Mouse (Mus musculus): Measurements from ENCODE around the gene Clcc1.
"Not testable (repeated sequence)": the region's sequence is repeated elsewhere in the genome, so short reads cannot be mapped to it uniquely, and the experiment has no call there.

Gene Clcc1

DNA sequence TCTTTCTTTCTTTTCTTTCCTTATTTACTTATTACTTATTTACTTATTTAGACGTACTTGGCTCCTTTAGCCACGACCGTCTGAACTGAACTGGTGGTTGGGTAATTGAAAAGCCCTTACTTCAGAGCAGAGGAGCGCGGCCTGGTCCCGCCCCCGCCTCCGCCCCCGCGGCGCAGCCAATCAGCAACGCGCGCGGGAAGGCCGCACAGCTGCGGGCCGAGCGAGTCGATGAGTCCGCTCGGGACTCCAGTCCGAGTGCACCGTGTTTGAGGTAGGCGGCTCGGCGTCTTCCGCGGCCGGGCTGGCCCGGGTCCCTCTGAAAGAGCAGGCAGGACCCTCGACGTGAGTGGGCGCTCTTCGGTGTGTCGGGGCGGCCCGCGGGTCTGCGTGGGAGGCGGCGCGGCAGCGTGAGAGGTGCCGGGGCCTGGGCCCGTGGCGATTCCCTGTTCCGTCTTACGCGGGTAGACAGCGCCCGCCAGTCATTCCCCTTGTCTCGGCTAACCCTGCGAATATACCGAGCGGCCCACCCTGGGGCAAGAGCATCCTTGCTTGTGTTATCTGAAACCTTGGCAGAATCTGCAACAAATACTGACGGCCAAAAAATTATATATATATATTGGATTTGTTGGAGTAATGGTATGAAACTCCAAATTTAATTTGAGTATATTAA lies at the start of gene Clcc1:
Gene Clcc1 (plus strand): TSS at position 204 of the 670 bp plus-strand sequence.
- DNase-seq (ENCODE audit: low spot score in 2 of 2): peak; percentile 91 to 94

DNA sequence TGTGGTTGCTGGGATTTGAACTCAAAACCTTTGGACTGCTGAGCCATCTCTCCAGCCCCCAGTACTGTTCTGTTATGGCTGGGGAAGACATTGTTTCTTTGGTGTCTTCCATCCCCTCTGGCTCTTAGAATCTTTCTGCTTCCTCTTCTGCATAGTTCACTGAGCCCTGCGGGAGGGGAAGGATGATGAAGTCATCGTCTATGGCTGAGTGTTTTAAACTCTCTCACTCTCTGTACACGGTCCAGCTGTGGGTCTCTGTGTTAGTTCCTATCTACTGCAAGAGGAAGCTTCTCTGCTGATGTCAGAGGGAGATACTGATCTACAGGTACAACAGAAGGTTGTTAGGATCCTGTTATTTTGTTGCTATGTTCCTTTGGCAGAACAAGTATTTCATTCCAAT lies 44.8 kb upstream of the Clcc1 start:
- peak in 1 of 2 experiments; percentile 16 for DNase-seq (ENCODE audit: low spot score in 2 of 2)

DNA sequence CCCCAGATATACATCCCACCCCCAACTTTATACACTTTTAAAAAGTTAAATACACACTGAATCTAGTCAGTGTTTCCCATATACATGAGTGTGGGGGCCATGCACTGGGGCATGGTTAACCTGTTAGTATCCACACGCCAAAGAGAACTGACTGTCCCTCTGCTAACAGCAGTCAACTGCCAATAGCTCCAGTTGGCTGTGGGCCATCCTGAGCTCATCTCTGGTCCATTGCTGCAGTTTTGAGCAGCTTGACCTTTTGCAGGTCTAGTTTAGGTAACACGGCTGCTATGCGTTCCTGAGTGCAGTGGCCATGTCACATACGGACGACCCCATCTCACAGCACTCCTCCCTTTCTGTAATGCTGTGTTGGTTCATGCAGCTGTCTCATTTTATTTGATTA lies 19.0 kb upstream of the Clcc1 start:
- DNase-seq (ENCODE audit: low spot score in 2 of 2): no peak

GRCm38 (mm10) chr3:108639412-108639811 lies 14.3 kb upstream of the Clcc1 start:
- DNase-seq (ENCODE audit: low spot score in 2 of 2): no peak

DNA sequence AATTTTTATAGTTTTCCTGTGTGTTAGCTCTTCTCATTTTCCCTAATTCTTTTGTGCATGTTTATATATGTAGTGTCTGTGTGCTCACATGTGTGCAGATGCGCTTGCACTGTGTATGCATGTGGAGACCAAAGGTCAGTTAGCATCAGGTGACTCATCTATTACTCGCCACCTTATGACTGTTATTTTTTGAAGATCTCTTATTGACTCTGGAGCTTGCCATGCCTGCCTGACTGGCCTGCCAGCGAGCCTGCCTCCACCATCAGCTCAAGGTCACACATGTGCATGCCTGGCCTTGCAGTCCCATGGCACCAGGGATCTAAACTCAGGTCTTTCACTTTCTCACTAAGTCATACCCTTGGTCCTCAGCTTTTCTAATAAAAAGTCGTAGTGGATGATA lies 12.7 kb upstream of the Clcc1 start:
- DNase-seq (ENCODE audit: low spot score in 2 of 2): no peak

- DNase-seq (ENCODE audit: low spot score in 2 of 2): no peak
Observed at GRCm38 (mm10) chr3:108644856-108645255, 8.9 kb upstream of the Clcc1 start.

DNA sequence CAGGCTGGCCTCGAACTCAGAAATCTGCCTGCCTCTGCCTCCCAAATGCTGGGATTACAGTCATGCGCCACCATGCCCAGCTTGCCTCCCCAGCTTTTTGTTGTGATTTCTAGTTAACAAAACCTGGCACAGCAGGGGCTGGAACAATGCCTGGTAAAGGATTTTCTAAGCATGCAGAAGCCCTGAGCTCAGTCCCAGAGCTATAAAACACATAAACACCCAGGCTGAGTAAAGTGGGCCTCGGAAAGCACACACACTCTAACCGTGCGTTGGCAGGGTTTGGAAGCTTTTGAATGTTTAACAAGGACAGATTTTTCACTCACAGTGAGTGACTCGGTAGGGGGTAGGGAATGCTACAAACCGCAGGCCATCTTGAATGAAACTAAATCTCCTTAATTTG lies 7.7 kb upstream of the Clcc1 start:
- DNase-seq (ENCODE audit: low spot score in 2 of 2): no peak

GRCm38 (mm10) chr3:108647681-108648080 lies 6.0 kb upstream of the Clcc1 start:
- not testable (repeated sequence) for DNase-seq (ENCODE audit: low spot score in 2 of 2)

- DNase-seq (ENCODE audit: low spot score in 2 of 2): no peak
Observed at GRCm38 (mm10) chr3:108652866-108653642, 659 bp upstream of the Clcc1 start.

DNA sequence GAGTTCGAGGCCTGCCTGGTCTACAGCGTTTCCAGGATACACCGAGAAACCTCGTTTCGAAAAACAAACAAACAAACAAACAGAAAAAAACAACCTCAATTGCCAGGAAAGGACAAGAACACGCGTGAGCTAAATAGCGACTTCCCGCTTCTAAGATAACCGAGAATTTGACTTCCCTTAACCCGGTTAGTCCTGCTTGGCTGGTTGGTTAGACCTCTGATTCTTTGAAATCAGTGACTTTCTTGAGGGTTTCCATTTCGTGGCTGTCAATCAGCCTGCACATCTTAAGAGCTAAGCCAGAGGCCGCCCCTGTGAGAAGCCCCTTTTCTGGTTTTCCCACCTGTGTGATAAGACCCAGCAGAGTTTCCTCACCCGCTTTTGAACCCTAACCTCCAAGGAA lies 853 bp downstream of the Clcc1 start:
- DNase-seq (ENCODE audit: low spot score in 2 of 2): no peak

GRCm38 (mm10) chr3:108655486-108655885 lies 1.8 kb downstream of the Clcc1 start:
- no peak for DNase-seq (ENCODE audit: low spot score in 2 of 2)

DNA sequence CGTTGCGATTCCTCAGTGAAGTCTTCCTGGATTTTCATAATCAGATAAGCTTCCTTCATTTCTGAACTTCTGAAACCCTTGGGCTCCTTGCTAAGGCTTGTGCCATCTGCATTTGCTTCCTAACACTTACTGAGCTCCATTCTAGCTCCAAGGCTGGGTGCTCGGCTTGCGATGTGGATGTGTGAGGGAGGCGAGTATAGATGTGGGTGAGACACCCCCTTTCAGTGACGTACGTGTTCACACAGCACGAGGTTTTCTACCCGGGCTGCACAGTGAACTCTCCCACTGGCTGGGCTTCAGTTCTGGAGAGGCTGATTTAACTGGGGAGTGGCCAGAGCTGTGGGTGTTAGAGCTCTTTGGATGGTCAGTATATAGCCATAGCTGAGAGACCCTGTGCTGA lies 4.9 kb downstream of the Clcc1 start:
- DNase-seq (ENCODE audit: low spot score in 2 of 2): no peak

- DNase-seq (ENCODE audit: low spot score in 2 of 2): no peak
Observed at GRCm38 (mm10) chr3:108660941-108661340, 7.2 kb downstream of the Clcc1 start.

DNA sequence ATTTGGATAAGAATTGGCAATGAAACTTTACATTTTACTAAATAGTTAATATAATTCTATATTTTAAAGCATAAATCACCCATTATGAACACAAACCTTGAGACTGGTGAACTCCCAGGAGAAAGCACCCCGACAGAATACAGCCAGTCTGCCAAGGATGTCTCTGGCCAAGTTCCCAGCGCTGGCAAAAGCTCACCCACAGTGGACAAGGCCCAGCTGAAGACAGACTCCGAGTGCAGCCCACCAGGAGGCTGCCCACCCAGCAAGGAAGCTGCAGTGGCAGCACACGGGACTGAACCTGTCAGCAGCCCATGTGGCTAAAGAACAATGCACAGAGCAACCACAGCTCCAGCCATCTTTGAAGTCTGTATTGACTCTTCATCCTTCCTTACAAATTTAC lies 22.9 kb downstream of the Clcc1 start:
- no peak for DNase-seq (ENCODE audit: low spot score in 2 of 2)

GRCm38 (mm10) chr3:108681004-108681403 lies 27.3 kb downstream of the Clcc1 start:
- no peak for DNase-seq (ENCODE audit: low spot score in 2 of 2)

DNA sequence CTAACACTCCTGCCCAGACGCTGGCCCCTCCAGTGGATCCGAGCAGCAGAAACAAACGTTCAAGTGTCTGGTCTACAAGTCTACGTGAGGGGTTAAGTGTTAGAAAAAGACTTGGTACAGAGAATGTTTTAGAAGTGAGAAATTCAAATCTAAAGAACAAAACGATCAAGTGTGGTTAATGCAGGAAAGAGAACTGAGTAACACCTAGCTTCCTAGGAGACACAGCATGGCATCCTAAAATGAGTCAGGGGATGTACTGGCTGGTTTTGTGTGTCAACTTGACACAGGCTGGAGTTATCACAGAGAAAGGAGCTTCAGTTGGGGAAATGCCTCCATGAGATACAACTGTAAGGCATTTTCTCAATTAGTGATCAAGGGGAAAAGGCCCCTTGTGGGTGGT lies 29.9 kb downstream of the Clcc1 start:
- not testable (repeated sequence) for DNase-seq (ENCODE audit: low spot score in 2 of 2)

- DNase-seq (ENCODE audit: low spot score in 2 of 2): no peak
Observed at GRCm38 (mm10) chr3:108685701-108686100, 32.0 kb downstream of the Clcc1 start.

- no peak for DNase-seq (ENCODE audit: low spot score in 2 of 2)
Observed at GRCm38 (mm10) chr3:108689015-108689441, 35.3 kb downstream of the Clcc1 start.

GRCm38 (mm10) chr3:108689446-108689845 lies 35.7 kb downstream of the Clcc1 start:
- DNase-seq (ENCODE audit: low spot score in 2 of 2): no peak

DNA sequence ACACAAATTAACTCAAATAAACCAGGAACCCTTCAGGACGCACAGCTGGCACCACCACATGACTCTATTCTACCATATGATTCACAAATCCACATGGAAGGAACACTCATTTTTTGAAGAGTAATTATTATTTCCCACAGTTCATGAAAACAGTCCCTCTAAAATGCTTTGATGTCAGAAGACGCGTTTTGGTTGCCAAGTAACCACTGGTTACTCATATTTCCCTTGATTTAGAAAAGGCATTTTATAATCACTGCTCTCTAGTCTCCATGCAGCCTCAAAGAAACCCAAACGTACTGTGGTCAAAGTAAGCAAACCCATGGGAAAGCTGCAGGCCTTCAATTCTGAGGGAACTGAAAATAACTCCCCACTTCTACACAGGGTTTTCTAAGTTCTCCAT lies 36.3 kb downstream of the Clcc1 start:
- DNase-seq (ENCODE audit: low spot score in 2 of 2): no peak

- no peak for DNase-seq (ENCODE audit: low spot score in 2 of 2)
Observed at GRCm38 (mm10) chr3:108694321-108694720, 40.6 kb downstream of the Clcc1 start.

DNA sequence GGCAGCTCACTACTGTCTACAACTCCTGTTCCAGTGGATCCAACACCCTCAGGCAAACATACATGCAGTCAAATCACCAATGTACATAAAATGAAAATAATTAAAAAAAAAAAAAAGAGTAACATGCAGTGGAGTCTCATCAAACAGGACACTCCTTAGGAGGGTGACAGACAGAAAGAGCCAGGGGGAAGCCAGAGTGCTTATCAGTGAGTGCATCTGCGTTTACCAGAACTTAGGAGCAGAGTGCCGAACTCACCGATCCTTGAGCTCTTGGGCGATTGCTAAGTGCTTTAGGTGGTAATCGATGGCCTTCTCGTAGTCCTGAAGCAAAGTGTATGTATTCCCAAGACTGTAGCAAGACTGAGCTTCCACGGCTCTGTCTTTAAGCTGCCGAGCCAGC lies 44.9 kb downstream of the Clcc1 start:
- DNase-seq (ENCODE audit: low spot score in 2 of 2): no peak

GRCm38 (mm10) chr3:108699786-108700185 lies 46.1 kb downstream of the Clcc1 start:
- DNase-seq (ENCODE audit: low spot score in 2 of 2): no peak

Data from natural killer cell, adult 2 months (primary cell).